Mouse (Mus musculus) CH12.LX (cell line): Measurements from ENCODE around the gene Hes3.

Experiments
- CTCF ChIP-seq, 2 experiments: IDR thresholded peaks in 1 of 2; conservative IDR thresholded peaks in 1 of 2; 2 replicates each; pipeline ENCODE4 v1.5.1; 2011 to 2012; ENCODE audit warnings: low read depth in 2 of 2, low read length in 2 of 2, improper control_type of control experiment in 1 of 2, inconsistent platforms in 1 of 2, mild to moderate bottlenecking in 1 of 2, moderate library complexity in 1 of 2
- ELF1 ChIP-seq: IDR thresholded peaks from 2 replicates; pipeline ENCODE4 v1.6.1; 2014; ENCODE audit warnings: low read depth, mild to moderate bottlenecking, inconsistent platforms, low read length, improper control_type of control experiment
- GABPA ChIP-seq: IDR thresholded peaks from 2 replicates; pipeline ENCODE4 v1.6.1; 2012; ENCODE audit warnings: low read depth, low read length, improper control_type of control experiment, inconsistent platforms; ENCODE audit not compliant: insufficient replicate concordance
- JUN ChIP-seq: IDR thresholded peaks from 2 replicates; pipeline ENCODE4 v1.6.1; 2011; ENCODE audit warnings: low read depth, mild to moderate bottlenecking, low read length, improper control_type of control experiment, moderate library complexity; ENCODE audit not compliant: insufficient read depth
- MAZ ChIP-seq: IDR thresholded peaks from 2 replicates; pipeline ENCODE4 v1.6.1; 2012; ENCODE audit warnings: low read depth, mild to moderate bottlenecking, inconsistent platforms, low read length, improper control_type of control experiment, moderate library complexity
- MXI1 ChIP-seq: IDR thresholded peaks from 2 replicates; pipeline ENCODE4 v1.6.1; 2011; ENCODE audit warnings: mild to moderate bottlenecking, low read depth, low read length, improper control_type of control experiment
- MYC ChIP-seq: IDR thresholded peaks from 2 replicates; pipeline ENCODE4 v1.6.1; 2011; ENCODE audit warnings: low read depth, mild to moderate bottlenecking, improper control_type of control experiment, low read length
- NRF1 ChIP-seq: IDR thresholded peaks from 2 replicates; pipeline ENCODE4 v1.6.1; 2014; ENCODE audit warnings: low read depth, mild to moderate bottlenecking, inconsistent platforms, low read length, improper control_type of control experiment, moderate library complexity
- USF1 ChIP-seq: IDR thresholded peaks from 2 replicates; pipeline ENCODE4 v1.6.1; 2014; ENCODE audit warnings: low read depth, mild to moderate bottlenecking, inconsistent platforms, low read length, improper control_type of control experiment
- ZC3H11A ChIP-seq: IDR thresholded peaks from 2 replicates; pipeline ENCODE4 v1.6.1; 2012; ENCODE audit warnings: low read depth, mild to moderate bottlenecking, inconsistent platforms, low read length, improper control_type of control experiment
- ZKSCAN1 ChIP-seq: IDR thresholded peaks from 2 replicates; pipeline ENCODE4 v1.6.1; 2012; ENCODE audit warnings: low read depth, inconsistent platforms, low read length, improper control_type of control experiment, borderline replicate concordance

DNA sequence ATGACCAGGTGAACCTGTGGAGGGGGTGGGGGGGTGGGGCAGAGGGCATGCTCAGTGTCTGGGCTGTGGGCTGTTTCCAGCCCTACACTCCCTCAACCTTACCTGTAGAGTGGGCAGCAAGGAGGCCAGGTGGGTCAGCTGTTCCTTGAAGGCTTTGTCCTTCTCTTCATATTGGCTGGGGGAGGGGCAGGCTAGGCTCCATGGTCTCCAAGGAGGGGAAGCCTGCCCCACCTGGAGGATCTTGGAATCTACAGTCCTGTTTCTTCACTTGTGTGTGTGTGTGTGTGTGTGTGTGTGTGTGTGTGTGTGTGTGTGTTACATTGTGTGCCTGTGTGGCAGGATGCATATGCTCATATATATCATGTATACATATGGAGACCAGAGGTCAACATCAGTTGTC is 22.5 kb upstream of the Hes3 start:
- TF ChIP-seq CTCF (conservative IDR thresholded peaks at IDR 0.05 in 1 of 2, IDR thresholded peaks at IDR 0.05 in 1 of 2; ENCODE audit: low read depth in 2 of 2, low read length in 2 of 2), result peak in 1 of 2 experiments; percentile 6; a peak in 1 of 4 replicates
- TF ChIP-seq ZC3H11A, result no peak
- no peak for TF ChIP-seq NRF1
- no peak for TF ChIP-seq GABPA
- no peak for TF ChIP-seq ZKSCAN1
- no peak for TF ChIP-seq JUN
- TF ChIP-seq MAZ, result no peak
- TF ChIP-seq MYC, result no peak
- no peak for TF ChIP-seq MXI1
- no peak for TF ChIP-seq USF1
- TF ChIP-seq ELF1, result no peak
